Mouse (Mus musculus) heart, embryonic 14.5 days (tissue): ENCODE data around the gene Hoxa5. TPM values are rescaled to one million over a fixed set of nuclear protein-coding genes. Genes with fewer than 3 reads are reported as not detected.

Experiments
- ATAC-seq: fragments of 200-750 bp; cut with Nextera tagmentation; 2 replicates; pipeline ENCODE4 v1.8.0; 2017; ENCODE audit warnings: low read depth, moderate TSS enrichment; ENCODE audit not compliant: insufficient number of reproducible peaks, insufficient read depth, low FRiP score
- H3K27ac ChIP-seq, 2 experiments: fragments of 200-500 bp in 1 of 2; fragments of 300-500 bp in 1 of 2; sonication (generic) in 1 of 2; replicated peaks in 1 of 2; 2 replicates each; pipeline ENCODE4 v1.5.1; 2012 to 2014; ENCODE audit warnings: low read depth in 2 of 2, low read length in 2 of 2, control low read depth in 1 of 2, mild to moderate bottlenecking in 1 of 2, mixed read lengths in 1 of 2; ENCODE audit not compliant: control insufficient read depth in 1 of 2, insufficient read depth in 1 of 2
- H3K27me3 ChIP-seq: fragments of 300-500 bp; sonication (generic); 2 replicates; pipeline ENCODE4 v1.6.1; 2014; ENCODE audit warnings: mild to moderate bottlenecking, low read length, control low read depth; ENCODE audit not compliant: control insufficient read depth, insufficient read depth
- H3K36me3 ChIP-seq: fragments of 300-500 bp; sonication (generic); 2 replicates; pipeline ENCODE4 v1.6.1; 2014; ENCODE audit warnings: mild to moderate bottlenecking, control low read depth, low read length, mixed read lengths; ENCODE audit not compliant: control insufficient read depth, insufficient read depth
- H3K4me1 ChIP-seq, 2 experiments: fragments of 200-500 bp in 1 of 2; fragments of 300-500 bp in 1 of 2; sonication (generic) in 1 of 2; 2 replicates each; pipeline ENCODE4 v1.6.1; 2012 to 2014; ENCODE audit warnings: low read length in 2 of 2, control low read depth in 1 of 2, mixed read lengths in 1 of 2; ENCODE audit not compliant: control insufficient read depth in 2 of 2, insufficient read depth in 2 of 2
- H3K4me2 ChIP-seq: fragments of 300-500 bp; sonication (generic); 2 replicates; pipeline ENCODE4 v1.6.1; 2014; ENCODE audit warnings: mild to moderate bottlenecking, low read length
- H3K4me3 ChIP-seq, 2 experiments: fragments of 200-500 bp in 1 of 2; fragments of 300-500 bp in 1 of 2; sonication (generic) in 1 of 2; 2 replicates each; pipeline ENCODE4 v1.5.1; 2012 to 2014; ENCODE audit warnings: low read length in 2 of 2, mild to moderate bottlenecking in 2 of 2, control low read depth in 1 of 2, low read depth in 1 of 2, moderate library complexity in 1 of 2; ENCODE audit not compliant: control insufficient read depth in 1 of 2, insufficient read depth in 1 of 2
- H3K9ac ChIP-seq: fragments of 300-500 bp; sonication (generic); 2 replicates; pipeline ENCODE4 v1.6.1; 2014; ENCODE audit warnings: mild to moderate bottlenecking, low read length
- H3K9me3 ChIP-seq: fragments of 300-500 bp; sonication (generic); 2 replicates; pipeline ENCODE4 v1.6.1; 2016; ENCODE audit warnings: low read length, control low read depth; ENCODE audit not compliant: control insufficient read depth
- WGBS: fragments of 180-500 bp; shearing (Covaris S2); extraction: QIAGEN DNeasy Blood & Tissue Kit; methylation state at CpG from one replicate; pipeline ENCODE4 v1.1.7; 2014; 5-methylcytosine and 5-hydroxymethylcytosine counted together
- polyA plus RNA-seq: library from polyadenylated mRNA; unstranded; fragments of >200 nt; fragmentation: Nextera tagmentation; extraction: Ambion mirVana; gene quantifications from 2 replicates; pipeline ENCODE4 v1.2.1, GENCODE M21; 2014

Gene Hoxa5
- polyA plus RNA-seq, 1 experiment from 2014 or later: 1.3 TPM

DNA sequence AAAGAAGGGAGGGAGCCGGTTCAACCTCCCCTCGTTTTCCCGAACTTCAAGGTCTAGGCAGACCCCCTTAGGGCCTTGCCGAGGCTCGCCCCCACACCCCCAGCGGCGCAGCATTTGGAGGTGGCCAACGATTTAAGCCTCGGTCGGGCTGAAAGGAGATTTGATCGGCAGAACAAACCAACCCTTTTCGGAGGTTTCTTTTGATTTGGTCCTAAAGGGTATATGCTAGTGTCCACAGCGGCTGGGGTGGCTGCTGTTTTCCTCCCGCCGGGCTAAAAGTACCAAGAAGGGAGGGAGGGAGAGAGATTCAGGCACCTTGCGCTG is 45.0 kb upstream of the Hoxa5 start:
- H3K4me1 ChIP-seq: peaks cover 0 to 8% of the 10 kb centered on the region in 2 experiments; a peak in 2 of 4 replicates
- no peak for ATAC-seq
- H3K27ac ChIP-seq: no peak overlapping the region
- 1% methylated on average over 16 of the region's 16 CpGs for WGBS
- H3K4me2 ChIP-seq: no peak overlapping the region
- H3K9ac ChIP-seq: no peak overlapping the region
- H3K9me3 ChIP-seq: no peaks in the 10 kb centered on the region
- H3K4me3 ChIP-seq: 0 out of 4 replicates have a peak overlapping the region, but pooled peaks of 1 of the 2 experiments have one; percentile 3
- no peaks in the 10 kb centered on the region for H3K36me3 ChIP-seq
- H3K27me3 ChIP-seq: peaks cover 97% of the 10 kb centered on the region

GRCm38 (mm10) chr6:52248638-52249414 is 44.4 kb upstream of the Hoxa5 start:
- Histone ChIP-seq H3K36me3 (no peaks in the 10 kb centered on the region), H3K4me3 (0 out of 4 replicates have a peak overlapping the region, but pooled peaks of 1 of the 2 experiments have one; percentile 3), H3K9ac (no peak overlapping the region), H3K27ac (no peak overlapping the region), H3K27me3 (peaks cover 97% of the 10 kb centered on the region), H3K9me3 (no peaks in the 10 kb centered on the region), H3K4me2 (no peak overlapping the region), H3K4me1 (peaks cover 0 to 8% of the 10 kb centered on the region in 2 experiments; a peak in 2 of 4 replicates)
- WGBS: 1% methylated on average over 27 of the region's 27 CpGs
- ATAC-seq: no peak

GRCm38 (mm10) chr6:52247766-52248637 is 43.6 kb upstream of the Hoxa5 start:
- no peak for ATAC-seq
- peaks cover 98% of the 10 kb centered on the region for H3K27me3 ChIP-seq
- no peaks in the 10 kb centered on the region for H3K36me3 ChIP-seq
- 2% methylated on average over 23 of the region's 23 CpGs for WGBS
- no peak overlapping the region for H3K4me2 ChIP-seq
- H3K9me3 ChIP-seq: no peaks in the 10 kb centered on the region
- no peak overlapping the region for H3K4me3 ChIP-seq
- H3K4me1 ChIP-seq: peaks cover 0 to 6% of the 10 kb centered on the region in 2 experiments; a peak in 2 of 4 replicates
- H3K9ac ChIP-seq: no peak overlapping the region
- H3K27ac ChIP-seq: no peak overlapping the region

DNA sequence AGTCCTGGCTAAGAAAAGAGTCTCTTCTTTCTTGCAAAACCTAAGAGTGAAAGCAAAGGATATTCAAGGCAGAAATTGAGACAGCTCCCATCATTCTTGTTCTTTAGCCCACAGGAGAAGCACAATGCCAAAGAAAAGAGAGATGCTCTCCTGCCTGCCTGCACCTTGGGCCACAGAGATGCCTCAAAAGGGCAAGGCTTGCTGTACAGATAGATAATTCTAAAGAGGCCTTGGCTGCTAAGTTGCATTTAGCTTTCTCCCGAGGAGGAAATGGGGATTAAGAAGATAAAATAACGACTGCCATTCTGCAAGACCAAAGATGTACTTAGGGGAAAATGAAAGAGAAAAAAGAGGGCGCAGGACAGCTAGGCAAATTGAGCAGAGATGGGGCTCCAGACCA is 42.5 kb upstream of the Hoxa5 start:
- Histone ChIP-seq H3K4me2 (no peak overlapping the region), H3K4me1 (peaks cover 0 to 6% of the 10 kb centered on the region in 2 experiments; a peak in 2 of 4 replicates), H3K9ac (no peak overlapping the region), H3K27me3 (peaks cover 98% of the 10 kb centered on the region), H3K9me3 (no peaks in the 10 kb centered on the region), H3K4me3 (no peak overlapping the region), H3K36me3 (no peaks in the 10 kb centered on the region), H3K27ac (no peak overlapping the region)
- WGBS: 2% methylated on average over 3 of the region's 3 CpGs
- ATAC-seq: no peak

DNA sequence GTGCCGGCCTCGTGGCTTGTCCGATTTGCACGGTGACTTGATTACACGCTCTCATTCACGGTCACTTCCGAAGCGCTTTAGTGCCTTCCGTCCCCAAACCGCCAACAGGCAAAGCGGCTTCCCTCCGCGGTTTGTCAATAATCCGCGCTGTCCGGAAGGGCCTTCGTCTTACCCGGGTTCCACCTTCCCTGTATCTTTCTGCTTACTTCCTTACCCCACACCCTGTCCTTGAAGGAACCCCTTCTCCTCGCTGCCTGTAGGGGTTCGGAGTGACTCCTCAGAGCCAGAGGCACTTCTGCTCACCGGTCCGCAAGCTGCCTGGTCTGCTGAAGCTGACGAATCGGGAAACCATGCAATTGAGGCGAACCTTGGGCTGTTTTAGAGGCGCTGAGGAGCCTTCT is 42.0 kb upstream of the Hoxa5 start:
- Histone ChIP-seq H3K4me1 (peaks cover 0 to 6% of the 10 kb centered on the region in 2 experiments; a peak in 2 of 4 replicates), H3K27me3 (peaks cover 98% of the 10 kb centered on the region), H3K36me3 (no peaks in the 10 kb centered on the region), H3K9me3 (no peaks in the 10 kb centered on the region), H3K9ac (no peak overlapping the region), H3K27ac (no peak overlapping the region), H3K4me3 (no peak overlapping the region), H3K4me2 (no peak overlapping the region)
- WGBS: under 1% methylated on average over 26 of the region's 26 CpGs
- no peak for ATAC-seq

DNA sequence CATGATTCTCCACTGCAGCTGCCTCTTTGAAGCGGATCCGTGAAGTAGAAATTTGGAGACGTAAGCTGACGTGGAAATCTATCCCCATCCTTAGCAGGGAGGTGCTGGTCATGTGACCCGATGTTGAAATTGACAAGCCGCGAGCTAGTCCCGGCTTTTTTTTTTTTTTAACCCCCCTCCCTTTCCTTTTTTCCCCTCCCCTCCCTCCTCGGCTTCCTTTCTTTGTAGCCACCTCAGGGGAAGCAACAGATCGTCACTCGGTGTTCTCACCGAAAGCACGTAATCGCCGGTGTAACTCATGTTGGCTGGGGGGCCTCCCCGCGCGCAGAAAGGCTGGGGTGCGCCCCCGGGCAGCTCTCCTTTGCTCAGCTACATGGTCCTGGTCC is 41.4 kb upstream of the Hoxa5 start, which contains the start of gene Hoxa11:
TSS of gene Hoxa11 (minus strand) at position 54 of the 386 bp plus-strand sequence.
- ATAC-seq: no peak
- H3K4me2 ChIP-seq: peak within 1 kb of the TSS; percentile 33

DNA sequence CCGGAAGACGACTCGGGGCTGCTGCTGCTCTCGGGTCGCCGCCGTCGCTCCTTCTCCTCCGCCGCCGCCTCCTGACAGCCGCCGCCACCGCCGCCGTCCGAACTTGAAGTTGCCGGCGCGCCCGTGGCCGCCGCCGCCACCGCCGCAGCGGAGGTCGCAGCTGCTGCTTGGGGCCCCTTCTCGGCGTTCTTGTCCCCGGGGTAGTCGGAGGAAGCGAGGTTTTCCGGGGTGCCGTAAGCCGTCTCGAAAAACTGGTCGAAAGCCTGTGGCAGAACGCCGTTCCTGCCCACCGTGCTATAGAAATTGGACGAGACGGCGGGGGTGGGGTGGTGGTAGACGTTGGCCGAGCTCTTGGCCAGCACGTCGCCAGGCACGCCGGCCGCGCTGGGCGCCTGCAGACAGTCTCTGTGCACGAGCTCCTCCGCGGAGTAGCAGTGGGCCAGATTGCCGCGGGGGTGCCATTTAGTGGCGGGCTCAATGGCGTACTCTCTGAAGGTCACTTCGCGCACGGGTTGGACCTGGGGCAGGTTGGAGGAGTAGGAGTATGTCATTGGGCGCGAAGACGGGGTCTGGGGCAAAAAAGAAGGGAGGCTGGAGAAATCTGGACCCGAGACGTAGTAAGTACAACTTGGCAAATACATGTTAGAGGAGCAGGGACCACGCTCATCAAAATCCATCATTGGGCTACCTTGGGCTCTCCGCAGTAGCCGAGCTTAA is 40.8 kb upstream of the Hoxa5 start:
- H3K4me2 ChIP-seq: peak overlapping the region; percentile 33
- no peaks in the 10 kb centered on the region for H3K9me3 ChIP-seq
- H3K4me1 ChIP-seq: peaks cover under 1 to 6% of the 10 kb centered on the region in 2 experiments; a peak in 2 of 4 replicates
- ATAC-seq: no peak
- peak overlapping the region in 1 of 2 experiments; percentile 15; a peak in 1 of 4 replicates for H3K4me3 ChIP-seq
- H3K9ac ChIP-seq: no peak overlapping the region
- 1% methylated on average over 59 of the region's 71 CpGs for WGBS
- H3K27ac ChIP-seq: no peak overlapping the region
- peaks cover 100% of the 10 kb centered on the region for H3K27me3 ChIP-seq
- H3K36me3 ChIP-seq: no peaks in the 10 kb centered on the region

More for the DNA sequence above, 41.4 kb upstream of the Hoxa5 start, which contains the start of gene Hoxa11:
- H3K27me3 ChIP-seq: peaks cover 98% of the 10 kb centered on the region
- H3K4me1 ChIP-seq: peaks cover 0 to 6% of the 10 kb centered on the region in 2 experiments; a peak in 2 of 4 replicates
- H3K36me3 ChIP-seq: no peaks in the 10 kb centered on the region
- under 1% methylated on average over 20 of the region's 20 CpGs for WGBS
- H3K4me3 ChIP-seq: peak within 1 kb of the TSS in 1 of 2 experiments; percentile 15; a peak in 1 of 4 replicates
- no peak within 1 kb of the TSS for H3K27ac ChIP-seq
- H3K9ac ChIP-seq: no peak within 1 kb of the TSS
- no peaks in the 10 kb centered on the region for H3K9me3 ChIP-seq
